Mouse (Mus musculus) neural tube, embryonic 10.5 days (tissue): ENCODE measurements around the gene Pllp.

Experiments used
- DNase-seq: peaks from one replicate; pipeline ENCODE4 v3.0.0-alpha.2; 2017; ENCODE audit warnings: low spot score; ENCODE audit errors: extremely low spot score

Gene Pllp

GRCm38 (mm10) chr8:94695994-94696384 lies at the start of gene Pllp:
Gene Pllp, minus strand, starts transcription at chr8:94696278.
- DNase-seq: no peak

GRCm38 (mm10) chr8:94745476-94746184 lies 49.6 kb upstream of the Pllp start, which contains the start of gene Ccl22:
Gene Ccl22, plus strand, starts transcription at chr8:94745590.
- no peak for DNase-seq

GRCm38 (mm10) chr8:94744972-94745371 lies 48.9 kb upstream of the Pllp start:
- DNase-seq: no peak

- DNase-seq: no peak
Observed at GRCm38 (mm10) chr8:94744484-94744883, 48.4 kb upstream of the Pllp start.

GRCm38 (mm10) chr8:94741726-94742125 lies 45.6 kb upstream of the Pllp start:
- DNase-seq: no peak

- no peak for DNase-seq
Observed at GRCm38 (mm10) chr8:94740591-94740990, 44.5 kb upstream of the Pllp start.

GRCm38 (mm10) chr8:94739829-94740228 lies 43.8 kb upstream of the Pllp start:
- DNase-seq: no peak

GRCm38 (mm10) chr8:94735426-94736094 lies 39.5 kb upstream of the Pllp start:
- no peak for DNase-seq

GRCm38 (mm10) chr8:94734735-94735350 lies 38.8 kb upstream of the Pllp start:
- no peak for DNase-seq

- DNase-seq: no peak
Observed at GRCm38 (mm10) chr8:94733821-94734465, 37.9 kb upstream of the Pllp start.

GRCm38 (mm10) chr8:94729301-94729700 lies 33.2 kb upstream of the Pllp start:
- DNase-seq: no peak

- DNase-seq: no peak
Observed at GRCm38 (mm10) chr8:94725998-94726397, 29.9 kb upstream of the Pllp start.

- DNase-seq: no peak
Observed at GRCm38 (mm10) chr8:94716841-94717240, 20.8 kb upstream of the Pllp start.

- no peak for DNase-seq
Observed at GRCm38 (mm10) chr8:94715871-94716270, 19.8 kb upstream of the Pllp start.

GRCm38 (mm10) chr8:94714556-94714955 lies 18.5 kb upstream of the Pllp start:
- no peak for DNase-seq

- no peak for DNase-seq
Observed at GRCm38 (mm10) chr8:94711160-94711718, 15.2 kb upstream of the Pllp start.

GRCm38 (mm10) chr8:94710336-94710735 lies 14.3 kb upstream of the Pllp start:
- no peak for DNase-seq

- DNase-seq: no peak
Observed at GRCm38 (mm10) chr8:94706732-94707395, 10.8 kb upstream of the Pllp start.

- no peak for DNase-seq
Observed at GRCm38 (mm10) chr8:94705581-94706245, 9.6 kb upstream of the Pllp start.

GRCm38 (mm10) chr8:94704669-94704984 lies 8.5 kb upstream of the Pllp start:
- no peak for DNase-seq
